Mouse (Mus musculus) ES-E14 (cell line): ENCODE data around the gene Mup21. TPM values are rescaled to one million over a fixed set of nuclear protein-coding genes. Genes with fewer than 3 reads are reported as not detected.
"Not testable (repeated sequence)": the region's sequence is repeated elsewhere in the genome, so short reads cannot be mapped to it uniquely, and the experiment has no call there.

Experiments
- DNase-seq: peaks from one replicate; pipeline ENCODE4 v3.0.0-alpha.2; 2013; ENCODE audit warnings: low read depth, low spot score
- H3K27ac ChIP-seq: 2 replicates; pipeline ENCODE4 v1.5.1; 2012; ENCODE audit warnings: low read depth, mild to moderate bottlenecking, low read length, moderate library complexity, mixed read lengths; ENCODE audit not compliant: poor library complexity, insufficient read depth, severe bottlenecking
- H3K36me3 ChIP-seq: 2 replicates; pipeline ENCODE4 v1.6.1; 2012; ENCODE audit warnings: mild to moderate bottlenecking, low read length, moderate library complexity, mixed read lengths; ENCODE audit not compliant: control insufficient read depth, poor library complexity, insufficient read depth, severe bottlenecking
- H3K4me1 ChIP-seq, 2 experiments: fragments of 150-350 bp in 1 of 2; sonication (generic) in 1 of 2; 2 replicates each; pipeline ENCODE4 v1.6.1; 2012; ENCODE audit warnings: low read length in 2 of 2, mild to moderate bottlenecking in 1 of 2, mixed read lengths in 1 of 2; ENCODE audit not compliant: control insufficient read depth in 2 of 2, insufficient read depth in 2 of 2, poor library complexity in 1 of 2
- H3K4me3 ChIP-seq, 2 experiments: fragments of 150-350 bp in 1 of 2; sonication (generic) in 1 of 2; 2 replicates each; pipeline ENCODE4 v1.5.1; 2012; ENCODE audit warnings: low read length in 2 of 2, low read depth in 1 of 2, mild to moderate bottlenecking in 1 of 2, mixed read lengths in 1 of 2; ENCODE audit not compliant: insufficient read depth in 1 of 2, poor library complexity in 1 of 2, severe bottlenecking in 1 of 2
- H3K9ac ChIP-seq: 2 replicates; pipeline ENCODE4 v1.6.1; 2012; ENCODE audit warnings: low read depth, mild to moderate bottlenecking, low read length, mixed read lengths; ENCODE audit not compliant: poor library complexity, insufficient read depth, severe bottlenecking
- H3K9me3 ChIP-seq: fragments of 150-350 bp; sonication (generic); 2 replicates; pipeline ENCODE4 v1.6.1; 2012; ENCODE audit warnings: low read depth, mild to moderate bottlenecking, low read length; ENCODE audit not compliant: control insufficient read depth, insufficient read depth
- CHD2 ChIP-seq: IDR thresholded peaks from 2 replicates; pipeline ENCODE4 v1.6.1; 2014; ENCODE audit warnings: mild to moderate bottlenecking, low read depth, low read length, inconsistent platforms
- HCFC1 ChIP-seq: IDR thresholded peaks from 2 replicates; pipeline ENCODE4 v1.6.1; 2012; ENCODE audit warnings: low read length, inconsistent platforms, borderline replicate concordance; ENCODE audit not compliant: insufficient read depth
- MAFK ChIP-seq: IDR thresholded peaks from 2 replicates; pipeline ENCODE4 v1.6.1; 2014; ENCODE audit warnings: mild to moderate bottlenecking, low read depth, low read length, inconsistent platforms; ENCODE audit not compliant: insufficient read depth
- ZC3H11A ChIP-seq: IDR thresholded peaks from 2 replicates; pipeline ENCODE4 v1.6.1; 2012; ENCODE audit warnings: low read depth, mild to moderate bottlenecking, inconsistent platforms, low read length, borderline replicate concordance
- ZNF384 ChIP-seq: IDR thresholded peaks from 2 replicates; pipeline ENCODE4 v1.6.1; 2012; ENCODE audit warnings: low read depth, low read length, inconsistent platforms
- in situ Hi-C, 2 experiments: fragments of 600-800 bp; cut with MboI; formaldehyde crosslinking; loops; one replicate each; pipeline ENCODE4 v1.15.1; 2025; ENCODE audit warnings: low sequenced_read_pairs in 2 of 2, inconsistent platforms in 1 of 2; ENCODE audit not compliant: unreplicated experiment in 2 of 2
- total RNA-seq: library from RNA; depleted of rRNA; stranded (reverse); fragments of 300-350 nt; gene quantifications from 2 replicates; pipeline ENCODE4 v1.2.3, GENCODE M21; 2012; rRNA removed

Gene Mup21
- total RNA-seq, 1 experiment, result not detected

DNA sequence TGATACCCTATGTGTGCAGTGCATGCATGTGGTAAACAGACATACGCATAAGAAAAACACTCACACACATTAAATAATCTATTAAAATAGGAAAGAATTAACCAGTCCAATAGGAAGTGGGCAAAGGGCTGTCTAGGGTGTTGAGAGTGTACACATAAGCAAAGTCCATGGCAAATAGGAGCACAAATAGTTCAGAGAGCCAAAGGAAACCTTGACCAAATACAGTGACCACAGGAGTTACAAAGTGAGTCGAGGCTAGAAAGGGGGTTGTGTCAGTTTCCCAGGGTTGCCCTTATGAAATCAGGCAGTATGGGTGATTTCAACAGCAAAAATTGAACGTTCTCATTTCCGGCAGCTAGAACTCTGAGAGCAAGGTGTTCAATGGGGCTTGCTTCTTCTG lies 23.8 kb upstream of the Mup21 start:
- Histone ChIP-seq H3K9ac (no peak overlapping the region), H3K4me3 (no peak overlapping the region), H3K36me3 (no peaks in the 10 kb centered on the region), H3K4me1 (no peaks in the 10 kb centered on the region), H3K27ac (no peak overlapping the region), H3K9me3 (no peaks in the 10 kb centered on the region)
- TF ChIP-seq ZC3H11A (no peak), HCFC1 (no peak), CHD2 (no peak), ZNF384 (no peak), MAFK (no peak)
- in situ Hi-C loops, result no loop called here
- DNase-seq, result no peak

DNA sequence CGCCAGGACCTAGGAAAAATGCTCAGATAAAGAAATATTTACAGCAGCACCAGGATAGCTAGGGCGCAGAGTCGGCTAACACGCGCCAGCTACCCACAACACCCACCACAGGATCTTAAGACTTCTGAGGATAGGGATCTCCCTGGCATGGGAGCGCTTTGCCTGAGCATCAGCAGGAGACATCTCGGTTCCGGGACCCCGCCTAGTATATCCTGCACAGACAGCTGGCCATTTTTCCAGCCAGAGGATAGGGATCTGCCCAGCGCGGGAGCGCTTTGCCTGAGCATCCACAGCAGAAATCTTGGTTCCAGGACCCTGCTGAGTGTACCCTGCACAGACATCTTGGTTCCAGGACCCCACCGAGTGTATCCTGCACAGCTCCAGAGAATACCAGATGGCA lies 17.0 kb upstream of the Mup21 start:
- DNase-seq, H3K4me3 ChIP-seq, H3K27ac ChIP-seq, H3K9me3 ChIP-seq, in situ Hi-C loops, H3K36me3 ChIP-seq, H3K4me1 ChIP-seq, H3K9ac ChIP-seq: not testable (repeated sequence)

GRCm38 (mm10) chr4:62158401-62158800 lies 7.7 kb upstream of the Mup21 start:
- H3K4me3 ChIP-seq, result no peak overlapping the region
- H3K27ac ChIP-seq, result no peak overlapping the region
- in situ Hi-C loops, result no loop called here
- DNase-seq, result no peak
- no peak overlapping the region for H3K9ac ChIP-seq
- no peaks in the 10 kb centered on the region for H3K36me3 ChIP-seq
- no peaks in the 10 kb centered on the region for H3K9me3 ChIP-seq
- no peaks in the 10 kb centered on the region for H3K4me1 ChIP-seq
- TF ChIP-seq HCFC1, result no peak

DNA sequence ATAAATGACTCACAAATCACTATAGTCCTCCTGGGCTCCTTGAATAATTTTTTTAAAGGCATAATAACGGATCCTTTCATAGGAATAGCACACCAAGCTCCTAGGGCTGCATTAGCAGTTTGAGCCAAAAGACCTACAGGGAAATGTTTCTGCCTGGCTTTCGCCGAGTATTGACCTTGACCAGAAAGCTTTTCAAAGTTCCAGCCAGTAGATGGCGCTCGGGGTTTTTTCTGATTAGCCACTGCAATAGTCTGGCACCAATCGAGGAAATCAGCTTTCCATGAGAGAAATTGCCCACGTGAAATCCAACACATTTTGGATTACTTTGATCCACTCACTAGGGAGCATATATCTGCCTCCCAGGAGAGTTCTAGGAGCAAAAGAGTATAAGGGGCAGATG lies 17.0 kb downstream of the Mup21 start:
- H3K4me1 ChIP-seq, result no peaks in the 10 kb centered on the region
- TF ChIP-seq CHD2 (no peak), ZNF384 (no peak), MAFK (no peak), ZC3H11A (no peak)
- no peak overlapping the region for H3K9ac ChIP-seq
- no peaks in the 10 kb centered on the region; the same call in 1 of the 2 replicates for H3K9me3 ChIP-seq
- no peak overlapping the region for H3K4me3 ChIP-seq
- H3K27ac ChIP-seq, result no peak overlapping the region
- H3K36me3 ChIP-seq, result no peaks in the 10 kb centered on the region
- in situ Hi-C loops, result no loop called here
- peak; percentile 29 for DNase-seq

DNA sequence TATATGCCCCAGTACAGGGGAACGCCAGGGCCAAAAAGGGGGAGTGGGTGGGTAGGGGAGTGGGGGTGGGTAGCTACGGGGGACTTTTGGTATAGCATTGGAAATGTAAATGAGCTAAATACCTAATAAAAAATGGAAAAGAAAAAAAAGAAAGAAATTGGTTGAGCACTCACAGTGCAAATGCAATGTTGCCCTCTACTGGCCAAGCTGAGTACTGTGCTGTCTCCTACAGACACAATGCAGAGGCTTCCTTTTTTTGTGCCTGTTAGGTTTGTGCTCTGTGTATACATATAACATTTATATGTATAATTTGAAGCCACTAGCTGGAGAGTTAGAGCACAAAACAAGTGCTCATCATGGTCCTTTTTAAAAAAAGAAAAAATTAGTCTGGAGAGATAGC lies 47.3 kb downstream of the Mup21 start:
- H3K36me3 ChIP-seq, H3K27ac ChIP-seq, H3K4me1 ChIP-seq, H3K4me3 ChIP-seq, in situ Hi-C loops, H3K9ac ChIP-seq, H3K9me3 ChIP-seq: not testable (repeated sequence)
- peak; percentile 55; the same call in 1 of the 2 replicates for TF ChIP-seq ZC3H11A
- TF ChIP-seq ZNF384, result peak; percentile 71
- peak; percentile 20 for DNase-seq

Other genes with a start within 250 kb of the Mup21 start
- gene Mup20, start 96.7 kb downstream of the Mup21 start, total RNA-seq, result not detected in 2 replicates
- not detected in 2 replicates for gene Mup3, start 63.5 kb downstream of the Mup21 start, total RNA-seq
- gene Zfp37, start 80.2 kb upstream of the Mup21 start, total RNA-seq, result 6.2 and 7.2 TPM in 2 replicates
- gene Slc31a2, start 111.7 kb upstream of the Mup21 start, total RNA-seq, result 16.5 and 23.0 TPM in 2 replicates
- gene Fkbp15, start 209.7 kb upstream of the Mup21 start, total RNA-seq, result 20.3 and 20.7 TPM in 2 replicates
- gene Slc31a1, start 209.9 kb upstream of the Mup21 start, total RNA-seq, result 27.9 and 30.7 TPM in 2 replicates